Mouse (Mus musculus) MN1 (cell line): ENCODE measurements around the gene Sox30.
"Not testable (repeated sequence)": the region's sequence is repeated elsewhere in the genome, so short reads cannot be mapped to it uniquely, and the experiment has no call there.

Source experiments
- DNase-seq: peaks from one replicate; pipeline ENCODE4 v3.0.0-alpha.2; 2016; ENCODE audit warnings: low spot score

Gene Sox30

GRCm38 (mm10) chr11:46020246-46020645 lies 40.1 kb downstream of the Sox30 start:
- DNase-seq = no peak

GRCm38 (mm10) chr11:46021850-46022249 lies 41.7 kb downstream of the Sox30 start:
- no peak for DNase-seq

- DNase-seq = no peak
Observed at GRCm38 (mm10) chr11:46022983-46023382, 42.9 kb downstream of the Sox30 start.

GRCm38 (mm10) chr11:46025962-46026392 lies 45.9 kb downstream of the Sox30 start:
- no peak for DNase-seq

- DNase-seq = no peak
Observed at GRCm38 (mm10) chr11:46027952-46028814, 48.1 kb downstream of the Sox30 start.

DNA sequence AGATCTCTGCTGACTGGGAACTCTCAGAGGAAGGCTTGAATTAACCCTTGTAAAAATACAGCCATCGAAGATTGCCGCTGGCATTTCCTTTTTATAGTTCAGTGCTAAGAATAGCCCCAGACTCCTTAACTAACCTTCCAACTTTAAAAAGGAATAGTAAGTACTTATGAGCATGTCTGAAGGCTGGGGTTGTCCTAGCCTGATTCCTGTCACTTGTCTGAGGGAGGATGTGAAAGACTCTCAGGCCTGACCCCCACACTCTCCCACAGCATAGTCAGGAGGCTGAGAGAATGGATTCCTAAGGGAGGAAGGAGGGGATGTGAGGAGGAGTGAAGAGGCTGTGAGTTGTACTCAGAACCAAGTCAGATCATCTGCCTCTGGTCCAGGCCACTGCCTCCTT lies 49.4 kb downstream of the Sox30 start:
- DNase-seq = no peak

GRCm38 (mm10) chr11:46030026-46030425 lies 49.9 kb downstream of the Sox30 start:
- no peak for DNase-seq

- no peak for DNase-seq
Observed at GRCm38 (mm10) chr11:46031470-46031869, 51.4 kb downstream of the Sox30 start.

GRCm38 (mm10) chr11:46032956-46033355 lies 52.8 kb downstream of the Sox30 start:
- no peak for DNase-seq

DNA sequence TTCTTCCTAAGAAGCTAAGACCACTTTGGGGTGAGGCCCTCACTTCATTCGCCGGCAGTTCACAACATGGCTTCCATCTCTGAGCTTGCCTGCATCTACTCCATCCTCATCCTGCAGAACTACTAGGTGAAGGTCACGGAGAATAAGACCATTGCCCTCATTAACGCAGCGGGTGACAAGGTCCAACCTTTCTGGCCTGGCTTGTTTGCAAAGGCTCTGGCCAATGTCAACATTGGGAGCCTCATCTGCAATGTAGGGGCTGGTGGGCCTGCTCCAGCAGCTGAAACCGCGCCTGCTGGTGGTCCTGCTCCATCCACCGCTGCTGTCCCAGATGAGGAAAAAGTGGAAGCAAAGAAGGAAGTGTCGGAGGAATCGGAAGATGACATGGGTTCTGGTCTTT lies 56.3 kb downstream of the Sox30 start:
- no peak for DNase-seq

DNA sequence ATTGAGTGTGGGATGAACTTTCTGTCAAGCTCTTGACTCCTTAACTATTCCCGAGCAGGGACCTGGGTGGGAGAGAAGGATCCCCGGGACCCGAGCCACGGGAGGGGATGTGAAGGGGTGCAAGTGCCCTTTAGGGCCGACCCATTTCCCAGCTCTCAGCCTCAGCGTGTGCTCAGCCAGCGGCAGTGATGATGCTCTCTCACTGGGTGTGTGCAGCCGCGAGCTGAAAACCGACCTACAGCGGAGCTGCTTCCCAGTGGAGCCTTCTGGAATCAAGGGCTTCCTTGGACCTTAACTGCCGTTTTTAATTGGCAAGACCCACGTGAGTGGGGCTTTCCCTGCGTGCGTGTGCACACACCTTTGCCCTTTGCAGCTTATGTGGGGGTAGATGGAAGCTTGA lies 58.8 kb downstream of the Sox30 start:
- DNase-seq = no peak

GRCm38 (mm10) chr11:46039335-46039734 lies 59.2 kb downstream of the Sox30 start:
- DNase-seq = no peak

- no peak for DNase-seq
Observed at GRCm38 (mm10) chr11:46040841-46041556, 60.9 kb downstream of the Sox30 start.

- DNase-seq = no peak
Observed at GRCm38 (mm10) chr11:46041607-46042267, 61.6 kb downstream of the Sox30 start.

DNA sequence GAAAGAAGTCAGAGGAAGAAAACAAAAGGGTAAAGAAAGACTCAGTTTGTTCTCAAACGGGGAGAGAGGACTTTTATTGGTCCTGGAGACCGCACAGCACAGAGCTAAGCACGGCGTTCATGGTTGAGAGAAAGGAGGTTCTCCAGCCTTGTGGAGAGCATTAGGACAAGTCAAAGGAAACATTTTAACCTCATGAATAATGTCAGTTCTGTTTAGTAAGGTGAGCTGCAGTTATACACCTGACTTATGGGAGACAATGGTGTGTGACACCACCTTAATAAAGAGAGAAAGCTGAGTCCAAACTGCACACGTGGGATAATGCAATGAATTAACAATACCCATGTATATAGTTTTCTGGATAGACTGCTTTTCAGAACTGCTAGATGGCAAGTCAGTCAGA lies 64.7 kb downstream of the Sox30 start:
- no peak for DNase-seq

GRCm38 (mm10) chr11:46047264-46047663 lies 67.2 kb downstream of the Sox30 start:
- DNase-seq = no peak

DNA sequence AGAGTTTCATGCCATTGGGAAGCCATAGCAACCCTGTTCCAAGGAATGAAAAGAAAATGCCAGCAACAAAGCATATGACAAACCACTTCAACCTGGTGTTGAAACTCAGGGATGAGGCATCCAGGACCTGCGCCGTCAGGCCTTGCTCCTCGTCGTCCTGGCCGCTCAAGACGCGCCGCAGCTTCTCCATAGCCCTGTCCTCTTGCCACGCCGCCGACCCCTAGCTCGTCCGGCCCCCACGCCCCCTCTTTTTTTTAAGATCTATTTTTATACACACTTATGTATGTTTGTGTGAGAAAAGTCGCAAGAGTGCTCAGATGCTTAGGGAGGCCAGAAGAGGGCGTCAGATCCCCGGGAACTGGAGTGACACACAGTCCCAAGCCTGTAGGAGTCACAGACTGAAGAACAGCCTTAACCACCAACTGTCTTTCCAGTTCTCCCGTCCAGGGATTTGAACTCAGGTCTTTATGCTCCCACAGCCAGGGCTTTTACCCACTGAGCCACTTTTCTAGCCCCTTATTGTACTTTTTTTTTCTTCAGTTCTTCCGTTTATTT lies 72.1 kb downstream of the Sox30 start, which contains the start of gene Gm12166:
Gene Gm12166 (minus strand): TSS at position 217 of the 555 bp plus-strand sequence.
- DNase-seq = not testable (repeated sequence)

DNA sequence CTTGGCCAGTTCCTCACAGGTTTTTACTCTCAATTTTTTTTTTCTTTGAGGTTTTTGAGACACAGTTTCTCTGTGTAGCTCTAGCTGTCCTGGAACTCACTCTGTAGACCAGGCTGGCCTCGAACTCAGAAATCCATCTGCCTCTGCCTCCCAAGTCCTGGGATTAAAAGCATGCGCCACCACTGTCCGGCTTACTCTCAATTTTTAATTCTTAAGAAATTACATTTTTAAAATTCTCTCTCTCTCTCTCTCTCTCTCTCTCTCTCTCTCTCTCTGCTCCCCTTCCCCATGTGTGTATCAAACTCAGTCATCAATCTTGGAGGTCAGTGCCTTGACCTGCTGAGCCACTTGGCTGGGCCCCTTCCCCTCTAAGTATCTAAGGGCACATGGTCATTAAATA lies 73.3 kb downstream of the Sox30 start:
- DNase-seq = not testable (repeated sequence)

DNA sequence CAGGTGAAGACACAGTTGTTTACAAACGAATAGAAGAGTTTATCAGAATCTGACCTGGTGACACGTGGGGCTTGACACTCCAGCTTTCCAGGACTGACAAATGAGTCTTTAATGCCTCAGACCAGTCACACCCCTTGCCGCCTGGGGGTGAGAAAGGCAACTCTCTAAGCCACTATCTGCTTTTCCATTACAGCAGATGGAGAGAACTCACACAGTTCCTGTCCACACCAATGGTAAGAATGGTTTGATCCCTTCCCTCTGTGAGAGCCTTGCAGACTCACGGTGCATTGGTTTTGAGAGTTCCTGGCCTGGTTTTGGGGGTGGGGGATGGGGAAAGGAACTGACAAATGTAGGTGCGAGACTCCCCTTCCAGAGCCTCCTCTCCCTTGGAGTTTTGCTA lies 74.2 kb downstream of the Sox30 start:
- DNase-seq = no peak

GRCm38 (mm10) chr11:46054911-46055895 lies 75.1 kb downstream of the Sox30 start:
- no peak for DNase-seq
